Mouse (Mus musculus): ENCODE results near the gene Cdh4. TPM values are rescaled to one million over a fixed set of nuclear protein-coding genes. Genes with fewer than 3 reads are reported as not detected.

The Cdh4 gene
- polyA plus RNA-seq, 1 experiment, result 0.36 TPM

DNA sequence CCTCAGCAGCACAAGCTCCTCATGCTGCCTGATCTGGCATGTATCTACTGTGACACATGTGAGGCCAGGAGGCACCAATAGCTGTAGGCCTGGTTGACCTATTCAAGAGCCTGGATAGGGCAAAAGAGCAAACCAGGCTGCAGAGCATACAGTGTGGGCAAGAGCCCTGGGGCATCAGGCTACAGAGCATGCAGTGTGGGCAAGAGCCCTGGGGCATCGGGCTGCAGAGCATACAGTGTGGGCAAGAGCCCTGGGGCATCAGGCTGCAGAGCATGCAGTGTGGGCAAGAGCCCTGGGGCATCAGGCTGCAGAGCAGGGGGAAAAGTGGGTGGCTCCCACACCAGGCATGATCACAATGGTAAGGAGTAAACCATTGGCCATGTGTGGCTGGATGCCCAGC is 300.2 kb downstream of the Cdh4 start:
- Histone ChIP-seq H3K27ac (ENCODE audit: control insufficient read depth, insufficient read depth, low read depth, low read length) (no peak overlapping the region), H3K36me3 (ENCODE audit: control insufficient read depth, insufficient read depth, low read length) (no peaks in the 10 kb centered on the region), H3K27me3 (ENCODE audit: control insufficient read depth, insufficient read depth, low read length) (no peaks in the 10 kb centered on the region), H3K4me1 (ENCODE audit: control insufficient read depth, insufficient read depth, low read length) (no peaks in the 10 kb centered on the region), H3K4me3 (ENCODE audit: control insufficient read depth, low read depth, low read length) (no peak overlapping the region)
- TF ChIP-seq POLR2A (IDR thresholded peaks at IDR 0.05; ENCODE audit: control insufficient read depth, low read depth, low read length), result no peak
- TF ChIP-seq CTCF (IDR thresholded peaks at IDR 0.05; ENCODE audit: control insufficient read depth, insufficient read depth, insufficient replicate concordance, low read depth, low read length), result no peak

DNA sequence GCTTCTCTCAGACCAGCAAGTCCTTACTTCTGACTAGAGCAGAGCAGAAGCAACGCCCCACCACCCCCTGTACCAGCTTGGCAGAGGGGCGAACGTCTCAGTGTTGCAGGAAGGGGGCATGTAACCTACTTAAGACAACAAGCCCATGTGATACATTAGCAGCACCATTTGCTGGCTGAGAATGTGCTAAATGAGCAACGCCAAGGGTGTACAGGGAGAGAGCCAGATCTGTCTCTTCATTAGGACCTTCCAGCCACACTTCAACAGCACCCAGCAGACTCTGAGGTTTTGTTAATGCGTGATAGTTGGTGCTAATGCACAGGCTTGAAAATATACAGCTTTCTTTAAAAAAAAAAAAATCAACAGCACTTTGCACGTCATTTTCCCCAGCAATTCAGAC is 300.6 kb downstream of the Cdh4 start:
- no peak overlapping the region for H3K27ac ChIP-seq (ENCODE audit: control insufficient read depth, insufficient read depth, low read depth, low read length)
- no peaks in the 10 kb centered on the region for H3K27me3 ChIP-seq (ENCODE audit: control insufficient read depth, insufficient read depth, low read length)
- no peak overlapping the region for H3K4me3 ChIP-seq (ENCODE audit: control insufficient read depth, low read depth, low read length)
- no peak for TF ChIP-seq CTCF (IDR thresholded peaks at IDR 0.05; ENCODE audit: control insufficient read depth, insufficient read depth, insufficient replicate concordance, low read depth, low read length)
- TF ChIP-seq POLR2A (IDR thresholded peaks at IDR 0.05; ENCODE audit: control insufficient read depth, low read depth, low read length), result no peak
- no peaks in the 10 kb centered on the region for H3K36me3 ChIP-seq (ENCODE audit: control insufficient read depth, insufficient read depth, low read length)
- H3K4me1 ChIP-seq (ENCODE audit: control insufficient read depth, insufficient read depth, low read length), result no peaks in the 10 kb centered on the region

DNA sequence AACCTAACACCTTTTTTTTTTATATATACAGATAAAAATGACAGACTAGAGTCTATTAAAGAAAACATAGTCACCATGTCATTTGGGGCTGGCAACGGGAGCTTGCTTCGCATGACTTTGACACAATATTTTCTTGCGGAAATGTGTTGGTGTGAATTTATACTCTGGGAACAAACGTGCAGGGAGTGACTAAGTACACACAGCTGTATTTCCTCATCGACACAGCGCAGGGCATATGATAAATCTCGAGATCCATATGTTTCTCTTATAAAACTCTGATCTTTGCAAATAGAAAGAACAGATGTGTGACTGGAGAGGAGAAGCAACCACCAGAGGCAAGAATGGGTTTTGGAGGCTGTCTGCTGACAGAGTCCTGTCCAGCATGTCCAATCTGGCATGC is 304.3 kb downstream of the Cdh4 start:
- TF ChIP-seq POLR2A (IDR thresholded peaks at IDR 0.05; ENCODE audit: control insufficient read depth, low read depth, low read length), result no peak
- Histone ChIP-seq H3K27ac (ENCODE audit: control insufficient read depth, insufficient read depth, low read depth, low read length) (no peak overlapping the region), H3K27me3 (ENCODE audit: control insufficient read depth, insufficient read depth, low read length) (no peaks in the 10 kb centered on the region), H3K4me3 (ENCODE audit: control insufficient read depth, low read depth, low read length) (no peak overlapping the region), H3K36me3 (ENCODE audit: control insufficient read depth, insufficient read depth, low read length) (no peaks in the 10 kb centered on the region), H3K4me1 (ENCODE audit: control insufficient read depth, insufficient read depth, low read length) (no peaks in the 10 kb centered on the region)

DNA sequence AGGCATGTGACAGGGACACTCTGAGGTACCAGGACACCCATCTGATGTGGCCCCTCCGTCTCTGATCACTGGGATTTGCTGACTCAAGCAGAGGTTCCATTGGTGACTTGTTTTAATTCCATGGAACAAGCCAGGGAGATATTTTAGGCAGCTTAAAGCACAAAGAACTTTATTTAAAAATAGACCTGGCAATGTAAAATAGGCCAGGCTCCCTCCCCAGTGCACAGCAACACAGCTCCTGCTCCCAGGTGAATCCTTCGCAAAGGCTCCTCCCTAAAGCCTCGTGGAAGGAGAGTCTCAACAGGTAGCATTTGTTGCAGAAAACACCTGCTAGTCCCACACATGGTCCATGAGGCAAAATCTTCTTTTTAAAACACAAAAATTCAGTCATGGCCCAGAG is 307.2 kb downstream of the Cdh4 start:
- no peaks in the 10 kb centered on the region for H3K27me3 ChIP-seq (ENCODE audit: control insufficient read depth, insufficient read depth, low read length)
- no peaks in the 10 kb centered on the region for H3K4me1 ChIP-seq (ENCODE audit: control insufficient read depth, insufficient read depth, low read length)
- no peak overlapping the region for H3K4me3 ChIP-seq (ENCODE audit: control insufficient read depth, low read depth, low read length)
- no peaks in the 10 kb centered on the region for H3K36me3 ChIP-seq (ENCODE audit: control insufficient read depth, insufficient read depth, low read length)
- TF ChIP-seq CTCF (IDR thresholded peaks at IDR 0.05; ENCODE audit: control insufficient read depth, insufficient read depth, insufficient replicate concordance, low read depth, low read length), result no peak
- no peak for TF ChIP-seq POLR2A (IDR thresholded peaks at IDR 0.05; ENCODE audit: control insufficient read depth, low read depth, low read length)
- H3K27ac ChIP-seq (ENCODE audit: control insufficient read depth, insufficient read depth, low read depth, low read length), result no peak overlapping the region

DNA sequence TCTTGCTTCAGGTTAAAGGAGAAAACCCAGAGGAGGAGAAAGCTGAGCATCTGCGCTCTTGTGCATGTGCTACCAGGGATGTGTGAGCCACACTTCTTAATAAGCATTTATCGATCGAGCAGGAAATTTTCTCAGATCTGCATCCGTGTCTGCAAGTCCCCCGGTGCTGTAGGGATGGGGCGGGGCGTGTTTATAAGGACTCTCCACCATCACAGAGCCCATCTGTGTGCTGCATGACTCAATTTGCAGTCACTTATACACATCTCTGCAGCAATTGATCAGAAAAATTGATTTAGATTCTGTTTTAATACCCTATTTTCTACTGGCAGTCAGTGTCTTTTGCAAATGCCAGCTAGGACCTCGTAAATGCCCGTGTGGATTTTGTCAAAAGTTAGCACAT is 311.6 kb downstream of the Cdh4 start:
- Histone ChIP-seq H3K4me3 (ENCODE audit: control insufficient read depth, low read depth, low read length) (no peak overlapping the region), H3K27ac (ENCODE audit: control insufficient read depth, insufficient read depth, low read depth, low read length) (no peak overlapping the region), H3K36me3 (ENCODE audit: control insufficient read depth, insufficient read depth, low read length) (no peaks in the 10 kb centered on the region), H3K4me1 (ENCODE audit: control insufficient read depth, insufficient read depth, low read length) (no peaks in the 10 kb centered on the region), H3K27me3 (ENCODE audit: control insufficient read depth, insufficient read depth, low read length) (no peaks in the 10 kb centered on the region)
- TF ChIP-seq CTCF (IDR thresholded peaks at IDR 0.05; ENCODE audit: control insufficient read depth, insufficient read depth, insufficient replicate concordance, low read depth, low read length) (no peak), POLR2A (IDR thresholded peaks at IDR 0.05; ENCODE audit: control insufficient read depth, low read depth, low read length) (no peak)

DNA sequence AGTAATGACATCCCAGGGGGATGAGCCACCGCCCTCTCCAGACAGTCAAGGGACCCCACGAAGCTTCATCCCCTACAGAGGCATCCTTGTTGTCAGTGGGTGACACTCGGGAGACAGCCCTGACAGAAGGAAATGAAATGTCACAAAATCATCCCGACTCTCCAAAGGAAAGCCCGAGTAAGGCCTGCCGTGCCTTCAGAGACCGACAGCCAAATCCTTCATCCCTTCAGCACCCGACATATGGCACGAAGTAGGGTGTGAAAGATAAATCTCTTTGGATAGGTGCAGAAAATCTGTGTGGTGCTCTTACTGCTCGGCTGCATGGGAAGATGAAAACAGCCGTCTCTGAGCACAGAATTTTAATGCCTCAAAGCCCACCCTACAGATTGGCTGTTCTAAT is 312.5 kb downstream of the Cdh4 start:
- Histone ChIP-seq H3K36me3 (ENCODE audit: control insufficient read depth, insufficient read depth, low read length) (no peaks in the 10 kb centered on the region), H3K4me3 (ENCODE audit: control insufficient read depth, low read depth, low read length) (no peak overlapping the region), H3K4me1 (ENCODE audit: control insufficient read depth, insufficient read depth, low read length) (no peaks in the 10 kb centered on the region), H3K27ac (ENCODE audit: control insufficient read depth, insufficient read depth, low read depth, low read length) (no peak overlapping the region), H3K27me3 (ENCODE audit: control insufficient read depth, insufficient read depth, low read length) (no peaks in the 10 kb centered on the region)
- no peak for TF ChIP-seq POLR2A (IDR thresholded peaks at IDR 0.05; ENCODE audit: control insufficient read depth, low read depth, low read length)

DNA sequence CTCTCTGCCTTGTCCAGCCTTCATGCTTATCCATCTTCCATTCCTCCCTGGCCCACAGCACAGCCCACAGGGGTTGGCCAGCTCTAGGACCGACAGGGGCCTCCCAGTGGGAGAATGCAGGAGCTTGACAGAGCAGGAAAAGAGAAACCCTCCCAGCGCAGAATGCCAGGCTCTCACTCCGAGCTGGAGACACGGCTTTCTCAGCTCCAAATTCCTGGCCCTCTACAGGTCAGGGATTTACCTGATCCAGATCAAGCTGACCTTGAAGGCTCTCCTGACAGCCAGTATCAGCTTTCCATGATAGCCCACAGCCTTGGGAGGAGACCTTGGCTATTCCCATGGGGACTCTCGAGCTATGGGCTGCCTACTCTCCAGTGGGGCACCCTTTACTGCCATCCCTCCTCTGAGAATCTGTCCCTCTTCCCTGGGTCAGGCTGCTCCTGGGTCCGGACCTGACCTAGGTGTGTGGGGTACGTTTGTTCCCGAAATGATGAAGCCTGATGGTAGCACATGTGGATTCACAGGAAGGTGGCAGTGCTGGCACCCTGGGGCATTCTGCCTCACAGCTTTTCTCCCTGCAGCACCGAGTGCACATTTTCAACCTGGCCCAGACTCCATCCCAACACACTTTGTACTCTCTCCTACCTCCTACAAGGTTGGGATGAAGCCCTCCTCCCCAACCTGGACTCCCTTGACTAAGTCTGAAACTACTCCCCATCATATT is 319.6 kb downstream of the Cdh4 start:
- Histone ChIP-seq H3K27me3 (ENCODE audit: control insufficient read depth, insufficient read depth, low read length) (no peaks in the 10 kb centered on the region), H3K4me1 (ENCODE audit: control insufficient read depth, insufficient read depth, low read length) (no peaks in the 10 kb centered on the region; the same call in 1 of the 2 replicates), H3K27ac (ENCODE audit: control insufficient read depth, insufficient read depth, low read depth, low read length) (no peak overlapping the region), H3K4me3 (ENCODE audit: control insufficient read depth, low read depth, low read length) (no peak overlapping the region), H3K36me3 (ENCODE audit: control insufficient read depth, insufficient read depth, low read length) (no peaks in the 10 kb centered on the region)
- TF ChIP-seq POLR2A (IDR thresholded peaks at IDR 0.05; ENCODE audit: control insufficient read depth, low read depth, low read length) (no peak), CTCF (IDR thresholded peaks at IDR 0.05; ENCODE audit: control insufficient read depth, insufficient read depth, insufficient replicate concordance, low read depth, low read length) (no peak)

Measured in testis, adult 2 months (tissue).